Mouse (Mus musculus) granulocyte monocyte progenitor cell, adult 5-6 weeks (primary cell): ENCODE results near the gene Prim1. TPM values are rescaled to one million over a fixed set of nuclear protein-coding genes. Genes with fewer than 3 reads are reported as not detected.

Experiments used
- ATAC-seq: replicated peaks from 2 replicates; pipeline ENCODE4 v1.8.0; 2016; ENCODE audit warnings: mild to moderate bottlenecking, moderate TSS enrichment, inconsistent platforms; ENCODE audit not compliant: poor library complexity, severe bottlenecking
- total RNA-seq, 2 experiments: library from RNA; stranded (forward) in 1 of 2; stranded (reverse) in 1 of 2; fragments of 200-712, 200-1000 nt in 1 of 2; fragments of >200 nt in 1 of 2; fragmentation: Nextera tagmentation in 1 of 2; gene quantifications; 2 replicates each; pipeline ENCODE4 v1.2.3; 2014 to 2017

Prim1 gene
- total RNA-seq (2014; fragmentation: Nextera tagmentation) (114 and 132 TPM in 2 replicates), total RNA-seq (2017) (121 and 124 TPM in 2 replicates)

GRCm38 (mm10) chr10:128015068-128015934 is at the start of gene Prim1:
TSS of gene Prim1 (plus strand) at chr10:128015168.
- ATAC-seq = peak; percentile 99

- no peak for ATAC-seq
These were observed 48.5 kb upstream of the Prim1 start for GRCm38 (mm10) chr10:127966506-127966905.

- ATAC-seq = no peak
These were observed 45.1 kb upstream of the Prim1 start for GRCm38 (mm10) chr10:127969820-127970219.

DNA sequence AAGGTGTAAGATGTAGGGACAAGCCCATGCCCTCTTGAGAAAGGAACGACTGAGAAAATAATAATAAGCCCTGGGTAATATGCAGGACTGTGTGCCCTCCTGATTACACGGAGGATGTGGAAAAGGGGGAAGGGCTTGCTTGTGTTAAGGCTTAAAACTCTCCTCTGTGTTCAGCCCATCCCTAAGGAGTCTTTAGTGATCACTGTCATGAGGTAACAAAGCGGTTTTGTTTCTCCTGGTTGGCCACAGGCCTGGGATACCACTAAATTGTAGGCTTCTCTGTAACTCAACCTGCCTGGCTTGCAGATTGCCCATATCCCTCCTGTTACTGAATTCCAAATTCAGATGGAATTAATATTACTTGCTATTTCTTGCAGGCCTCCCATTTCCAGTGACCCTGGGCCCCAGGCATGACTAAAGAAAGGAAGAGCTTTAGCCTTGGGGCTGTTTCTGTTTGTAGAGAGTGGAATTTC is 44.6 kb upstream of the Prim1 start:
- no peak for ATAC-seq

- ATAC-seq = no peak
These were observed 43.8 kb upstream of the Prim1 start for GRCm38 (mm10) chr10:127971135-127971534.

DNA sequence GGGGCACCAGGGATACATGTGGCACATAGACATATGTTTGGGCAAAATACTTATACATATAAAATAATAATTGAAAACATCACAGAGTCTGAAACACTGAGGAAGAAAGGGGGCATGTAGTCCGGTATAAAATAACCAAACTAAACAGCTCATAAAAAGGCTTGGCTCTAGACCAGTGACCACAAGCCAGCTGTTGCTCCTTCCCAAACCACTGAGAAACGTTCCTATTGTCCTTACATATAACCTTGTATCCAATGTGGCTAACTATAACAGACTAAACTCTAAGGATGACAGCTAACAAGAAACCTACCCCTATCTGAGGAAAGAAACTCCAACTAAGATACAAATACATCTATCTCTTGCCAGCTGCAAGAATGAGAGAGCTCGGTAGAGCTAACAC is 40.9 kb upstream of the Prim1 start:
- no peak for ATAC-seq

DNA sequence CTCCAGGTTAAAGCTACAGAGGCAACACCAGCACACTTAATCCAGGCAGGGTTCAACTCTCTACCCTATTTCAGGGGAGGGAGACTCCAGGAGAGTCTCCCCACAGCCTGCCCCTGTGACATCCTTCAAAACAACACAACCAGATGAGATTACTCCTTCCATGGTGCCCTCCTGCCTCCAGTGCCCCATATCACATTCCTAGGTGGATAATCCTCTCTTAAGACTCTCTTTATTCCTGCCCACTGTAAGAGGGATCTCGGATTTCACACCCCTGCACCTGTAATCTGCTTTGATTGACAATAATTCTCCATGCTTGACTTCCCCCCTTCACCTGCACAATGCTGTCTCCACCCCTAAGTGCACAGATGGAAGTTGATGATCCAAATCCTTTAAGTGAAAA is 39.5 kb upstream of the Prim1 start:
- ATAC-seq = no peak

- no peak for ATAC-seq
These were observed 30.3 kb upstream of the Prim1 start for GRCm38 (mm10) chr10:127984650-127985049.

DNA sequence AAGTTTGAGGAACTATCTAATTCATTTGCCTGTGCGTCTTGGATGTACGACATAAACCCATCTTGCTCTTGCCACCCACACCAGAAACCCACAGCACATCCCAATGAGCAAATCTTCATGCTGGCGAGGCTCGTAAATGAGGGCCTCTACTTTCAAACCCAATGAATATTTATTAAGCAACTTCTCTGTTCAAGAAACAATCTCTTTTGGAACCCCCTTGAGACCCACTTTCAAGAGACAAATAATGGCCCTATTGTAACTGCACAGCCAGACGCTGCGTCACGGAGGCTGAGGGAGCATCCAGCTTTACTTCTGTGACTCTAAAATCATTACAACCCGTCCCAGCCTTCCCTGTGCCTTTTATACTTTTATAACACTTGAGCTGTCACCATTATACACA is 29.4 kb upstream of the Prim1 start:
- no peak for ATAC-seq

DNA sequence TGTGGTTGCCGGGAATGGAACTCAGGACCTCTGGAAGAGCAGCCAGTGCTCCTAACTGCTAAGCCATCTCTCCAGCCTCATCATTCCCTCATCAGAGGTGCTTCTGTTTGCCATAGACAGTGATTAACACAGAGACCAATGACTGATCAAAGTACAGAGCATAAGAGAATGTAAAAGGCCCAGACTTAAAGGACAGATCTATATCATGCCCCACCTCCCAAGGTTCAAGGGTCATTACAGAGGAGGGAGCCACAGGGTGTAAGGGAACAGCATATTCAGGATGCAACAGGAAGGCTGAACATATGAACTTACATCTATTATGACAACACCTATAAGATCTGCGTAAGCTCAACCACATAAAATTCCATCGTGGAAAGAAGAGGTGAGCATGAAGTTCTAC is 18.3 kb upstream of the Prim1 start:
- no peak for ATAC-seq

GRCm38 (mm10) chr10:127998260-127998659 is 16.7 kb upstream of the Prim1 start:
- ATAC-seq = no peak

- no peak for ATAC-seq
These were observed 11.6 kb upstream of the Prim1 start for GRCm38 (mm10) chr10:128003281-128003801.

- ATAC-seq = no peak
These were observed 10.1 kb upstream of the Prim1 start for GRCm38 (mm10) chr10:128004918-128005317.

DNA sequence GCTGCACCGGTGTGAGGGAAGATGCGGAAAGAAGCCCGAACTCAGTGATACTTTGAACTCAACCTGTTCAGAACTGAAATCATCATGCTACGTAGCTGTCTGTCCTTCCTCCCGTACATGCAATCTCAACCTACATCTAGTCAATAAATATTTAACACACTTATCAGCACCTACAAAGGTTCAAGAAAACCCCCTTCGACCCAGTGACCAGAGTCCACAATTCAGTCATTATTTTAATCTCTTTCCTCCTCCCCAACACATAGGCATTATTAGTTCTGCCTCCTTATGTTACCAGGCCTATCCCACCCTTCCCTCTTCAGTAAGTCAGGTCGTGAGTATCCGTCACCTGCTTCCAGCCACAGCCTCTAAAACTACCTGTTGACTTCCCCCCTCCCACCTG is 9.5 kb upstream of the Prim1 start:
- ATAC-seq = no peak

DNA sequence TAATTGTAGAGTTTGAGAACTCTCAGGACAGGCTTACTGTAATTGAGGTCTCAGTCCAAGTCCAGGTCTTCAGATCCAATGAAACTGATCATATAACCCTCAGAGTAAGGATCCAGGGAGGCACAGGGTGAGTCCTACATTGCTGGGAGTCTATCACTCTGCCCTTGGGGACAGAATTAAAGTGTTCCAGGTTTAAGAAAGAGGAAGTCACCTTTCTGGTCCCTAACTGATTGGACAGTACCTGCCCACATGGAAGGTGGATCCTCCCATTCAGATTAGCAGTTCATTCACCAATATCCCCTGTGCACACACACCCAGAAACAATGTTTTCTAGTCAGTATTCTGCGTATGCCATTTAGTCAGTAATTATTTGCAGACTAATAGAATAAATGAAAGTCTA is 7.5 kb upstream of the Prim1 start, which contains the start of gene Hsd17b6:
Gene Hsd17b6, minus strand, starts transcription at position 166 of the 400 bp plus-strand sequence.
- peak; percentile 35 for ATAC-seq

GRCm38 (mm10) chr10:128008207-128008889 is 6.6 kb upstream of the Prim1 start:
- peak; percentile 92 for ATAC-seq

GRCm38 (mm10) chr10:128009735-128010134 is 5.2 kb upstream of the Prim1 start:
- ATAC-seq = no peak

GRCm38 (mm10) chr10:128022196-128022595 is 7.2 kb downstream of the Prim1 start:
- ATAC-seq = no peak

DNA sequence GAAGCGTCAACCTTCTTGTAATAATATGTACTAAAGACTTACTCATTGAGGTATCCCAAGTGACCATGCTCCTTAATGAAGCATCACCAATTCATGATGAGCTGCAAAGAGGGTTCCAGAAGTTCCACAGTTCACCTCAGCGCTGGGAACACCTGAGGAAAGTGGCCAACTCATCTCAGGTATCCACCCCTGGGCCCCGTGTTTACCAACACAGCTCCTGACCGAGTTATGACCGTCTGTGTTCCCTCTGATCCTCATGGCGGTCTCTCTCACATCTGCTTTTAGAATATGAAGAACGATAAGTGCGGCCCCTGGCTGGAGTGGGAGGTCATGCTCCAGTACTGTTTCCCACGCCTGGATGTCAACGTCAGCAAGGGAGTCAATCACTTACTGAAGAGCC is 8.5 kb downstream of the Prim1 start:
- ATAC-seq = no peak

DNA sequence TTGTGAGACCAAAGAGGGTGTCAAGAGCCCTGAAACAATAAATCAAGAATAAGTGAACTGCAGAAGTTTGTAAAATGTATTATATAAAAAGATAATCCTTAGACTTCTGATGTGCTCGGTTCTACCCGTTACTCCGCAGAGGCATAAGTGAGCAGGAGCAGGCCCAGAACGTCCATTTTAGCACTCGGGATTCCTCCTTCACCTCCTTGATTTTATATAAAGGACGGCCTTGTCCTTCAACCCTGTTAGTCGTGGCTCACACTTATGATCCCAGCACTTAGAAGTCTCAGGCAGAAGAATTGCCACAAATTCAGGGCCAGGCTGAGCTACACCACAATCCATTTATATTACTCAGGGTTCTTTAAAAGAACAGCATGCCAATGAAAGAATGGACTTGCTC is 15.0 kb downstream of the Prim1 start:
- ATAC-seq = no peak

DNA sequence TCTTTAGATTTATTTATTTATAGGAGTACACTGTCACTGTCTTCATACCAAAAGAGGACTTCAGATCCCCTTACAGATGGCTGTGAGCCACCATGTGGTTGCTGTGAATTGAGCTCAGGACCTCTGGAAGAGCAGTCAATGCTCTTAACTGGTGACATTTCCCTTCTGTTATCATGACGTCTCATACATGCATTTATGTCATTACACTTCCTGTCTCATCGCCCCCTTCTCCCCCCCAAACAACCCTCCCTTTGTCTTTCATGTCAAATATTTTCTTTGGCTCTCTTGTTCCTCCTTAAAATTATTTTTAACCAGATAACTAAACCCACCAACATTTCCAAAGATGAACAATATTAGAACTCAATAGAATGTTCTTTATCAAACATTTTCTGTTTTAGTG is 15.9 kb downstream of the Prim1 start:
- no peak for ATAC-seq
